Mouse (Mus musculus) kidney, postnatal 25 days (tissue): Measurements from ENCODE around the gene Defb22.

Experiments used
- DNase-seq, 2 experiments: peaks; one replicate each; pipeline ENCODE4 v3.0.0; 2021; ENCODE audit warnings: mixed read lengths in 2 of 2

The Defb22 gene

DNA sequence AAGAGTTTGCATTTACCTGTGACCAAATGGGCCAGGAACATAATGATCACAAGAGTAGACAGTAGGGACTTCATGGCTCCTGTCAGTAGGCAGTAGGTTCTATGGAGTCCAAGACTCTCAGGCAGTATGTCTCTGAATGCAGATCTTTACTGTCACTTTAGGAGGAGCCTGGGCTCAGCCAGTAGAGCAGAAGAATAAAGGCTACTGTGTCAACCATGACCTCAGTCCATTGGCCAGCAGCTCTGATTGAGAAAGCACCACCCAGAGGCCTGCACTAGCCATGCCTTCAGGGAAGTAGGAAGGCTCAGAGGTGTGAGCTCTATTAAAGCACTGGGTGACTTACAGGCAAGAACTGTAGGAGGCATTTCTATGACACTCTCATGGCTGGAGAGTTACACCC is at the start of gene Defb22:
Gene Defb22 (minus strand): TSS at position 101 of the 400 bp plus-strand sequence.
- DNase-seq: no peak

DNA sequence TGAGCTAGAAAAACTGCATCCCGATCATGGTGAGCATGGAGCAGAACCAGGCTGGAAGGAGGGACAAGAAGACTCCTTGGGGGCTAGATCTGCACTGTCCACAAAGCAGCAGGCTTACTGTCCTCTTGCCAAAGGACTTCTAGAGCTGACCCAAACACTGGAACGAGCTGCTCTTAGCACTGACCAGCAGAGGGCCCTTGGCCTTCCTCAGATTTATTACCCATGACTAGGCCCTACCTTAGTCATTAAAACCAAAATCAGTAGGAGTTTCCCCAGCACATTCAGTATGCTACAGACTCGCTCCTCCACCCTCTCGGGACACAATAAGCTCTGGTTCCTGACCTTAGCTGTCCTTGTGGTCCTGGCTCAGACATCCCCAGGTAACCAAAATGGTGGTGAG is 28.0 kb upstream of the Defb22 start, which contains the start of gene Defb28:
Gene Defb28 (plus strand): TSS at position 275 of the 400 bp plus-strand sequence.
- no peak for DNase-seq

DNA sequence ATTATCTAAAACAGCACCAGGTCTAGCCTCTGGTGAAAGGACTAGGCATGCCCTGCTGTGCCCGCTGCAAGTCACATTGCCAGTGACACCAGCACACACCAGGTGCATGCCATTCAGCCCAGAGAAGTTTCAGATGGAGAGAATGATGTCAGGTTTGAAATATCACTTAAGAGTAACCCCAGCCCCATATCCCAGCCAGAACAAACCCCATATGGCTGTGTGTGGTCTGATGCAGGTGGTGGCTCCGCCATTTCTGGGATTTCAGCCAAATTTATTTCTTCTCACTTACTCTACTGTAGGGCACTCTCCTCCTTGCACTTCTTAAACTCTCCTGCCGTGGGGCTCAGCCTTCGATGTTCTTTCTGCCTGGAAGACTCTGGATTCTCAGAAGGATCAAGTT is 26.1 kb upstream of the Defb22 start:
- DNase-seq: no peak

DNA sequence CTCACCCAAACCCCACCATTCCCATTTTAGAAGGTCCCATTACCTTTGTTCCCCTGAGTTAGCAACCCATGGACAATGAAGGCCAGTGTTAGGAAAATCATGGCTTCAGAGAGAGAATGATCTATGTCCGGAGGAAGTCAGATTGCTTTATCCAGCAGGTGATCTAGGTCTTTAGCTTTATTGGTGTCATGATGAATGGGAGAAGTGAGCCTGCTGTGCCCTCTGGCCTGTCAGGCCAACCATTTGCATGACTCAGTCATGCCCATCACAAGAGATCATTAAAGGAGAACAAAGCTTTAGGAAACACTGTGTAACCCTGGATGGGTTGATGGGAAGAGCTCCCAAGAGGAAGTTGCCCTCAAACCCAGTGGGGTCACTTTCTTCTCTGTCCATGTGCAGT is 21.7 kb upstream of the Defb22 start, which contains the start of gene Defb26:
Gene Defb26 (minus strand): TSS at position 101 of the 400 bp plus-strand sequence.
- no peak for DNase-seq

DNA sequence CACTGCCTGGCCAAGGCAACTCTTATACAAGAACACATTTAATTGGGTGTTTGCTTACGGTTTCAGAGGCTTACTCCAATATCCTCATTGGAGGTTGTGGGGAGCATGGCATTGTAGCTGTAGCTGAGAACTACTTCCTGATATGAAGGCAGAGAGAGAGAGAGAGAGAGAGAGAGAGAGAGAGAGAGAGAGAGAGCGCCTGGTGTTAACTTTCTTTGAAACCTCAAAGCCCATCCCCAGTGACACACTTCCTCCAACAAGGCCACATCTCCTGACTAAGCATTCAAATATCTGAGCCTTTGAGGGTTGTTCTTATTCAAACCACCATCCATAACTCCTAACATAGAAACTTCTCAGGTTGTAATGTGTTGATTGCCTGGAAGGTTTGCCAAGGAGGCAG is 14.0 kb upstream of the Defb22 start:
- no peak for DNase-seq

DNA sequence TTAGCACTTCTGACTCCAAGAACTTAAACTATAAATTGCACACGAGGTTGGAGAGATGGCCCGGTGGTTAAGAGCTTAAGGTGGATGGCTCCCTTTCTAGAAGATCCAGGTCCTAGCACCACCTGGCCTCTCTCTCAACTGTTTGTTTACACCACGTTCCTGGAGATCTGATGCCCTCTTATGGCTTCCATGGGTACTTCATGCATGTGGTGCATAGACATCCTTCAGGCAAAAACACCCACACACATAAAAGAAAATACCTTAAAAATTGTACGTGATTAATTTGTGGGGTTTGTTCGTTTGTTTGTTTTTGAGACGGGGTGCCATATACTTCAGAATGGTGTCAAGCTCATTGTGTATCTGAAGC is 10.9 kb upstream of the Defb22 start:
- no peak for DNase-seq

DNA sequence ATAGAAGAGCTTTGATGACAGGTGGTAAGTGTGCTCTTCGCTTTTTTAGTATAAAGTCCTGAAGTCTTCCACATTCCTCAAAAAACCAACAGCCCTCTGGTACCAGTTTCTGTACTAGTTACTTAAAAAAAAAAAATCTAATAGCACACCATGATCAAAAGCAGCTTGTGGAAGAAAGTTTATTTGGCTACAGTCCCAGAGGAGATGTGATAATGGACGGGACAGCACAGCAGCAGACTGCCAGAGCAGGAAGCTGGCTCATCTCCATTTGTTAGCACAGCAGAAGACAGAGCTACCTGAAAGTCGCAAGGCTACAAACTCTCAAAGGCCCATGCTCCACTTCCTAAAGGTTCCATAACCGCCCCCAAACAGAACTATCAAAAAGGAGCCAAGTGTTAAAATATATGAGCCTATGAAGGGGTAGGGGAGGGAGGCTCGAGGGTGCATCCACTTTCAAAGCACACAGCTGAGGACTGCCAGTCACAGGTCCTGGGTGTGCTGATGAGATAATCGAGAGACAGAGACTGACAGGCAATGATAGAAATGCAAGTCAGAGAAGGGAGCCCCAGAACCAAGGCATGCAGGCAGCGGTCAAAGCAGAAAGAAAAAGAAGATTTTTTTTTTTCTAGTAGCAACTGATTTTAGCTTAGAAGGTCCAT is 10.4 kb upstream of the Defb22 start:
- DNase-seq: no peak

DNA sequence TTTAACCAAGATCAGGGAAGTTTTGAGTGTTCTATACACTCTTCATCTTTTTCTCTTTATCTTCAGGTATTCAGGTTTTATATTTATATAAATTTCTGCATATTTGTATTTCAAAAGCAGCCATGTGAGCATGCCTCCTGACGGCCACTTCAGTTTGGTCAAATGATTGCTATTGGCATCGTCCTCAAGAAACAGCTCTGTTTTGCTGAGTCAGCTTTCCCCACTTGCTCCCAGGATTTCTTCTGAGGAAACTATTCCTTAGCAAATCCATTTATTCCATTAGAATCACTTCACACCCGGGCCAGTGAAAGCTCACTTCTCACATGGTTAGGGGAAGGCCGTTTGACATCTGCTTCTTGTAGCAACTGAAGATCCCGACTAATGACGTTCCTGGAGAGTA is 8.1 kb upstream of the Defb22 start:
- no peak for DNase-seq

DNA sequence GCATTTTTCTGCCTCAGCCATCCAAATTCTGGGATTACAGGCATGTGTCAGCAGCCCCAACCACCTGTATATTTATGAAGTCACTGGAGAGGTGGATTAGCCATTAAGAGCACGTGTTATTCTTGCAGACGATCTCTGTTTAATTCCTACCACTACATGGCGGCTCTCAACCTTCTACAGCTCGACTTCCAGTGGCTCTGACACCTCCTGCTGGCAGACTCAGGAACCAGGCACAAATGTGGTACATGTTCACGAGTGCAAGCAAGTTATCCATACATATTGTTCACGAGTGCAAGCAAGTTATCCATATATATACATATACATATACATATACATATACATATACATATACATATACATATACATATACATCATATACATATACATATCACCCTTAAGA is 3.2 kb upstream of the Defb22 start:
- DNase-seq: no peak

DNA sequence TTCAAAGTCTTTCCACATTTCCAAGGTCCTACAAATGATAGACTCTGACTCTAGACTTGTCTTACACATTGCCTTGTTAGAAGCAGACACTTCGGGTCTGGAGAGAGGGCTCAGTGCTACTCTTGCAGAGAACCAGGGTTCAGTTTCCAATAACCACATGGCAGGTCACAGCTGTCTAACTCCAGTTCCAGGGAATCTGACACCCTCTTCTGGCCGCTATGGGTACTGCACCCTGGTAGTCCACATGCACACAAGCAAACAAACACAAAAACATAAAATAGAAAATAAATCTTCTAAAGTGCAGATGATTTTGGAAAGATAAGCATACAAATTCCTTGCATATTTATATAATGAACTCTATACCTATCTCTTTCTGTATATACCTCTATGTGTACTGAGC is 2.9 kb downstream of the Defb22 start:
- no peak for DNase-seq

DNA sequence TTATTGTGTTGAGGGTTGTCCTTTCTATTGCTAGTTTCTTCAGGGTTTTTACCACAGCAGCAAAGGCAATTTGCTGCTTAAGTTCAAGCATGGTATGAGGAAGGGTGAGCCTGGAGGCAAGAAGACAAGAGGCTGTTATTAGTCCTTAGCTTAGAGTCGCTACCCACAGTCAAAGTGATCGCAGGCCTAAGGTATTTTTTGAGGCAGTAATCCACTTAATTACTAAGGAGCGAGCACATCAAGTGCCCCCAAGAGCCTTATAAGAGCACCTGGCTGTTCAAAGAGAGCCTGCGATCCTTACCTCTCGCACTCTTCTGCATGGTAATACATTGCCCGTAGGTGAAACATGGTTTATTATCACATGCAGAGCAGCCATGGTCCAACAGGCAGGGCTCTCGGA is 8.2 kb downstream of the Defb22 start:
- no peak for DNase-seq

DNA sequence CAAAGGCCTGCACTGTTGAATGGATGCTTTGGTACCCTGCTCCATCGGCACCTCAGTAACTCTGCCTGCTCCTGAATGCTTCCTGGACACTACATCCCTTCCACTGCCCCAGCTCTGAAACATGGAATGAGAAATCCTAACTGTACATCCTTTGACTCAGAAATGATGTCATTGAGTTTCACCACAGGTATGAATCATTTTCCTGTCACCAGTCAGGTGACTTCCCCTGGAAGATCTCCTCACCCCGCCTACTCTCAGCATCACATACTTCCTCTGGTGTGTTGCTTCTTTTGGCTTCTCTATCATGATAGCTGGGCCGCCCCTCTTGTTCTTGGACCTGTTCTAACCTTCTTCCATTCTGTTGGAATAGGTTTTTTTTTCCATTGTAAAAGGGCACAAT is 9.1 kb downstream of the Defb22 start:
- DNase-seq: no peak

DNA sequence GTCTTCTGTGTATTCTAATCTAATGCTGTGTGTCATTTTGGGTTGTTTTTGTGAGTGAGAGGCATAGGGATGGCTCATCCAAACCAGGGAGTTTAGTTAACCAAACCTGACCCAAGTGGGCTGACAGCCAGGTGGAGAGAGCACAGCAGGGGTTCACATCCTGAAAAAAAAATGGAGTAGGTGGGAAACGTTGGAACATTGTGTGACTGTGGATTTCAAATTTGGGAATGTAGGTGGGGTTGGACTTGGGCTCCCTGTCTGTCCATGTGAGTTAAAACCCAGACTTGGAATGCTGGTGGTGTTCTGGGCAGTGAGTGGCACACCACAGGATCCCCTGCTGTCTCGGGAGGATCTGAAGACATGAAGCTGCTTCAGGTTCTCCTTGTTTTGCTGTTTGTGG is 13.2 kb downstream of the Defb22 start, which contains the start of gene Defb20:
Gene Defb20 (plus strand): TSS at position 301 of the 400 bp plus-strand sequence.
- DNase-seq: no peak

DNA sequence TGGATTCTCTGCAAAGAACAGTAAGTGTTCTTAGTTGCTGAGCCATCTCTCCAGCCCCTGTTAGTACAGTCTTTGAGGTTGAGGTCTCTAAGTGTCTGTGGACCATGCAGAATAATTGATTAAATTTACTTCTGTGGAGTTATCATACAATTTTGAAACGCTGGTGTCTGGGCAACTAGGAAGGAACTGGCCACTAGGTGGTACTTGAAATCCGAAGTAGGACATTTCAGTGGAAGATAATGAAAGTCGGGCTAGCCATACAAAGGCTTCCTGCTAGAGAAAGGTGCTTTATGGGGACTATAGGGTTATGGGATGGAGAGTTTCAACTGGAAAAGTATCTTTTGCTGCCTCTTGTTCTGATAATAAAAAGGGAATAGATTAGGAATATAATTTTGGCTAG is 17.5 kb downstream of the Defb22 start:
- peak in 1 of 2 experiments; percentile 18 for DNase-seq

DNA sequence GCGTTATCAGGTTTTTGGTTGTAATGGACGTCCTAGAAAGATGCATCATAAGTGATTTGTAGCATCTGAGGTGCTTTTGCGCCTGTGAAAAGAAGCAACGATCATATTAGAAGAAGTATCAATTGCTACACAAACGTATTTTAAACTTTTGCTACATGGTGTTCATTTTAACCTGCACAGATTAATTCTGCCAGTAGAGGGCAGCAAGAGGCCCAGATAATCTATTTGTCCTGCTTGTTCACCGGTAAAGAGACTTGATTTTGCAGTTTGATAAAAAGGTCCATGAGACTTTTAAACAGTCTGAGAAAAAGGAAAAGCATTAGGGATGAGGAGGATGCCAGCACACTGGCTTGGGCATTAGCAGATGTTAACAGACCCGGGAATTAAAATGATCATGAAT is 19.0 kb downstream of the Defb22 start:
- peak in 1 of 2 experiments; percentile 76 for DNase-seq

DNA sequence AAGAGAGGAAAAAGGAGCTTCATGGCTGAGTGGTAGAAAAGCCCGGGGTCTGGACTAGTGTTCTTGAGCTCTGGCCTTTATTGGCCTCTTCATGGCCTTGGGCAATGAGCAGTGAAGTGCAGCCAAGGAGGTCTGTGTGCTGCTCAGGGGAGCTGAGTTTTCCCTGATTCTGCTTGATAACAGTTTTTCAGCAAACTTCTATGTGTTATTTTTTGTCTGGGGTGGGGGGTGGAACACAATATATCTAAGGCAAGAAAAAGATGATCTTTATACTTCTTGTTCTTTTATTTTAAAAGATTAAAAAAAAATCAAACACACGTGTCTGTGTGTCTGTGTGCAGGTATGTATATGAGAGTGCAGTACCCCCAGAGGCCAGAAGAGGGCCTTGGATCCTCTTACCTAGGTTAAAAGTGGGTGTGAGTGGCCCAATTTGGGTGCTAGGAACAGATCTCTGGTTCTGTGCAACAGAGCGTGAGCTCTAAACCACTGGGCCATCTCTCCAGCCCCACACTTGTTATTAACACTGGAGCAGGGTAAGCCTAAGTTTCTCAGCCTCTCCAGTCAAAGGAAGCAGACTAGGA is 25.3 kb downstream of the Defb22 start, which contains the start of gene Defb23:
Gene Defb23 (minus strand): TSS at position 51 of the 581 bp plus-strand sequence.
- DNase-seq: no peak

DNA sequence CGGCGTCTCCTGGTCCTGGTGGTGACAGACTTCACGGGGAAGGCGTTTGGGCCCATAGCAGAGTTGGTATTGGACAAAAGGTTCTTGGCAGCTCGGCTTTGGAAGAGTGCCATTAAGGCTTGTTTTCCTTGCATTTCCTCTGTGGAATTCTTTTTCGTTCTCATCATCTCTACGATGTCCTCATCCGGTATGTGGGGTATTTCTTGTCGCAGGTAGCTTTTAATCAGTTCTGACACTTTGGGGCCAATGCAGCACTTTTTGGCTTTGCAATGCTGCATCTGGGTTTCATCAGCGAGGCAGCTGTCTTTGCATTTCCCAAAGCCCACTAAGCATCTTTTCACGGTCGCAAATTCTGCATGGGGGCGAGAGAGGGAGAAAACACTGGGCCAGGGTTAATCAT is 30.7 kb downstream of the Defb22 start:
- no peak for DNase-seq

DNA sequence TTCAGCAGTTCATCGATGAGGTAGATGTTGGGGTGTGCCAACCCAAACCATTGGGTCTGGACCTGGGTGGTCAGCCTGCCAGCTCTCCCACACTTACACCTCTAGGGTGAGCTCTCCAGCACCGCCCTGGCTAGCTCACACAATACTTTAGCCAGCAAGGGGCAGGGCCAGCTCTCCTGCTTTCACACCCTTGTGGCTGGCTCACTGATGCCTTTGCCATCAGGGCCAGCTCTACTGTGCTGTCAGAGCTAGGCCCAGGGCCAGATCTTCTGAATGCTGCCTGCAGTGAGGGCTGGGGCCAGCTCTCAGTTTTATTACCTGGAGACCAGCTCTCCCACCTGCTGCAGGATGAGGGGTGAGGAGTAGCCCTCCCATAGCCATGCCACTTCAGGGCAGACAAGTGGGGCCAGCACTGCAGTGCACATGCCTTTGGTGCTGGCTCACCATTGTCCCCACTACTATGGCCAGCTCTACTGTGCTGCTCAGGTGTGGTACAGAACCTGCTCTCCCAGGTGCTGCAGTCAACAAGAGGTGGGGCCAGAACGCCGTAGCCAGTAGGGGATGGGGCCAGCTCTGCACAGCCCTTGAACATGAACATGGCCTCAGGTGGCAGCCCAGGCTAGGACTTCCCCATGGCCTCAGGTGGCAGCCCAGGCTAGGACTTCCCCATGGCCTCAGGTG is 37.7 kb downstream of the Defb22 start:
- no peak for DNase-seq

DNA sequence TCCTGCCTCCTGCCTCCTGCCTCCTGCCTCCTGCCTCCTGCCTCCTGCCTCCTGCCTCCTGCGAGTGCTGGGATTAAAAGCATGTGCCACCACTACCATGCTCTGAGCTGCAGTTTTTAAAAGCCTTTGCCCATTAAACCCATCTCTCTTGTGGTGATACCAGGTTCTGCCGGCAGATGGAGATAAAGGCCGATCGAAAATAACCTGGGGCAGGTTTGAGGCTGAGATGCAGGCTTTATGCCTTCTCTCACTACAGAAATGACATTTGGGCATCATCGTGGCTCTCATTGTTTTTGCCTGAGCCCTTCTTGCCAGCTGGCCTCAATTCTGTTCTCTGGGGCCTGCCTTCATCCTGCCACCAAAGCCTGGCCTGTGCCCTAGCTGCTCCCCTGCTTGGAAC is 39.7 kb downstream of the Defb22 start:
- peak in 1 of 2 experiments; percentile 75 for DNase-seq

DNA sequence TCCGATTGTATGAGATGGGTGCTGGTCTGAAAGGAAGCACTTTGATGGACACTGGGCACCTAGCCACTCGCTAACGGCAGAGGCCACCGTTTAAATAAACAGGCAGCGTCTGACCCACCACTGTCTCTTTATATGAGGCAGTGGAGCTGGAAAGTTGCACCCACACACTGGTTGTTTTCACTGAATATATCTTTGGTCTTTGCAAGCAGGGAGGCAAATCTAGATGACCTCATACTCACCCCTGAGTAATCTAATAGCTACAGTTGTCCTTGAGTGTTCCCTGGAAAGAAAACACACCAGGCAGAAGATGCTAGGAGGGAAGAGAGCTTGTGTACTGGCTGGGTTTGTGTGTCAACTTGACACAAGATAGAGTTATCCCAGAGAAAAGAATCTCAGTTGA is 42.5 kb downstream of the Defb22 start:
- DNase-seq: no peak

DNA sequence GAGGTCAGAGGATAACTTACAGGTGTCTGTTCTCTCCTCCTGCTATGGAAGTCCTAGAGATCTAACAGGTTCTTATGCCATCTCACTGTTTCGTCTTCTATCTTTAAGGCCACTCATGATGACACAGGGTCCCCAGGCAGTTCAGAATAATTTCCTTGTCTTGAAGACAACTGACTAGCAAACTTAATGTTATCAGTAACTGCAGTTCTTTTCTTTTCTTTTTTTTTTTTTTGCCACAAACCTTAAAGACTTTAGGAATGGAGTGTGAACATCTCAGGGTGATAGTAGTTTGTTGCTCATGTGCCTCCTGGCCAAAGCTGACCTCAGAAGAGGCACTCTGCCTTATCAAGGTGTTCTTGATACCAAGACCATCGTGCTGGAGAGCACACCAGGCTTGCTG is 43.3 kb downstream of the Defb22 start:
- DNase-seq: no peak

DNA sequence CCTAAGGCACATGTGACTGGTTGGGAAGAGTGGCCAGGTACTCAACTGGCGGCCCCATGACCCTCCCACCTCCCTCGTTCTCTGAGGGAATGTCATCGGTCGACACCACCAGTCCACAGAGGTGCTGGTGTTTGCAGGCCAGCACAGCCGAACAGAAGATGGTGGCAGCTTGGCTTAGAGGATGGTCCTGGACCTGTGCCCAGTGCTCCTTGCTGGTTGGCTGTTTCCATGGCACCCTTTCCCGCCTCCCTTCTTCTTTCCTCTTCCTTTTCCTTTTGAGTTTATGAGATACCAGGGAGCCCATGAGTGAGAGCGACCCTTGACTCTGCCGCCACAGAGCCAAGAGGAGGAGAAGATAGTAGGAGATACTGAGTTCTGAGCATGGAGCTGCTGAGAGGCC is 46.7 kb downstream of the Defb22 start:
- peak in 1 of 2 experiments; percentile 32 for DNase-seq

DNA sequence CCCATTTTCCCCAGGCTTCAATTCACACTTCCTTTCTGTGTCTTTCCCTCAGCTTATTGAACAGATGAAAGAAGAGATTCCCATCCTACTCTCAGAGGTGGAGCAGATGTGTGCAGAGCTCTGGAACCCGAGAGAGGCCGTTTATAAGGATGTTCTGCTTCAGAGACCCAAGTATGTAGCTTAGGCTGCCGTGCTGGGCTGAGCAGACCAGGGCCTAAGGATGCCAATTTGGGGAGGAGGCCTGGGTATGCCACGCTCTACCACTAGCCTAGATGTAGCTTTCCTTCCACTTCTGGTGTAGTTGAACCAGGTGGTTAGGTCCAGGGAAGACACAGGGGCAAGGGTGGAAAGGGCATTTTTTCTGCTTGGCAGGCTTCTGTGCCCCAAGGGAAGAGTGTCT is 47.6 kb downstream of the Defb22 start:
- DNase-seq: peak in 1 of 2 experiments; percentile 26

DNA sequence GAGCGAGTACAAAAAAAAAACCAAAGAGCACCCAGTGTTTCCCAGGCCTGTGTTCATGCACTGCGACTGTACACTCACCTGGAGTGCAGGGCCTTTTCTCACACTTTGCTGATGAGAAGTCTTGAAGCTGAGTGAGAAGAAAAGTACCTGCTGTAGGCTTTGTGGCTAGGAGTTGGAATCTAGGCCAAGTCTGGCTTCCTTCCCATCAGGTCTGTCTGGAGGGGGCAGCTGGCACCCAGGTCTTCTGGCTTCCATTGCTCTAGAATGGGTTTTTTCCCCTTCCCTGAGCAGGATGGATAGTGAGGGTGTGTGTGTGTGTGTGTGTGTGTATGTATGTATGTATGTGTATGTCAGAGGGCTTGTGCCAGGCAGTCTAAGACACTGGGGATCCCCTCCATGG is 50.1 kb downstream of the Defb22 start:
- no peak for DNase-seq
